Mouse (Mus musculus) adrenal gland, adult (tissue): ENCODE data around the gene Khdc4.
"Not testable (repeated sequence)": the region's sequence is repeated elsewhere in the genome, so short reads cannot be mapped to it uniquely, and the experiment has no call there.

Source experiments
- DNase-seq, 2 experiments: peaks; one replicate each; pipeline ENCODE4 v3.0.0; 2022 to 2023; ENCODE audit warnings: low spot score in 1 of 2; ENCODE audit not compliant: inconsistent age in 2 of 2

Gene Khdc4

GRCm38 (mm10) chr3:88654621-88655020, 31.0 kb upstream of the Khdc4 start:
- peak; percentile 27 to 75 for DNase-seq

GRCm38 (mm10) chr3:88655619-88656018, 30.0 kb upstream of the Khdc4 start:
- no peak for DNase-seq

GRCm38 (mm10) chr3:88658441-88659127, 27.0 kb upstream of the Khdc4 start:
- no peak for DNase-seq

GRCm38 (mm10) chr3:88659798-88660197, 25.8 kb upstream of the Khdc4 start:
- DNase-seq: no peak

GRCm38 (mm10) chr3:88664095-88664494, 21.5 kb upstream of the Khdc4 start:
- DNase-seq: no peak

- DNase-seq: peak; percentile 64 to 91
These were observed 8.2 kb upstream of the Khdc4 start for GRCm38 (mm10) chr3:88677399-88677798.

- no peak for DNase-seq
These were observed 1.8 kb upstream of the Khdc4 start for GRCm38 (mm10) chr3:88683814-88684213.

GRCm38 (mm10) chr3:88684236-88684979, 1.2 kb upstream of the Khdc4 start:
- DNase-seq: peak in 1 of 2 experiments; percentile 27

GRCm38 (mm10) chr3:88685958-88686451, 402 bp downstream of the Khdc4 start:
- no peak for DNase-seq

GRCm38 (mm10) chr3:88686734-88687611, 1.4 kb downstream of the Khdc4 start:
- peak; percentile 28 to 64 for DNase-seq

GRCm38 (mm10) chr3:88689079-88689478, 3.5 kb downstream of the Khdc4 start:
- DNase-seq: no peak

- DNase-seq: no peak
These were observed 9.9 kb downstream of the Khdc4 start for GRCm38 (mm10) chr3:88695545-88695944.

- DNase-seq: no peak
These were observed 12.4 kb downstream of the Khdc4 start for GRCm38 (mm10) chr3:88698051-88698450.

- DNase-seq: no peak
These were observed 13.2 kb downstream of the Khdc4 start for GRCm38 (mm10) chr3:88698834-88699233.

- DNase-seq: no peak
These were observed 14.6 kb downstream of the Khdc4 start for GRCm38 (mm10) chr3:88700247-88700646.

- DNase-seq: no peak
These were observed 15.6 kb downstream of the Khdc4 start for GRCm38 (mm10) chr3:88701222-88701621.

GRCm38 (mm10) chr3:88713709-88714108, 28.1 kb downstream of the Khdc4 start:
- no peak for DNase-seq

GRCm38 (mm10) chr3:88714725-88715124, 29.1 kb downstream of the Khdc4 start:
- DNase-seq: no peak

- not testable (repeated sequence) for DNase-seq
These were observed 30.1 kb downstream of the Khdc4 start for GRCm38 (mm10) chr3:88715716-88716115.

- DNase-seq: peak; percentile 88 to 95
These were observed 31.0 kb downstream of the Khdc4 start, which contains the start of gene Rit1 for GRCm38 (mm10) chr3:88716399-88717197. Rit1 (plus strand) TSS chr3:88716838.
